Mouse (Mus musculus) spleen, adult 2 months (tissue): ENCODE measurements around the gene Bcdin3d. TPM values are rescaled to one million over a fixed set of nuclear protein-coding genes. Genes with fewer than 3 reads are reported as not detected.

Experiments
- DNase-seq, 2 experiments: peaks; one replicate each; pipeline versions ENCODE4 v3.0.0 to v3.0.0-alpha.2; 2012 to 2021; ENCODE audit warnings: low spot score in 2 of 2, low read depth in 1 of 2
- H3K27ac ChIP-seq: fragments of 200-500 bp; 2 replicates; pipeline ENCODE4 v1.5.1; 2012; ENCODE audit warnings: low read length, inconsistent platforms; ENCODE audit not compliant: insufficient read depth
- H3K27me3 ChIP-seq: fragments of 200-500 bp; 2 replicates; pipeline ENCODE4 v1.6.1; 2012; ENCODE audit warnings: mild to moderate bottlenecking, moderate library complexity, low read length, inconsistent platforms; ENCODE audit not compliant: control insufficient read depth, insufficient read depth
- H3K36me3 ChIP-seq: fragments of 200-500 bp; 2 replicates; pipeline ENCODE4 v1.6.1; 2012; ENCODE audit warnings: mild to moderate bottlenecking, low read length, inconsistent platforms; ENCODE audit not compliant: control insufficient read depth, insufficient read depth
- H3K4me1 ChIP-seq: fragments of 200-500 bp; 2 replicates; pipeline ENCODE4 v1.6.1; 2011; ENCODE audit warnings: inconsistent platforms; ENCODE audit not compliant: control insufficient read depth, insufficient read depth, insufficient read length
- H3K4me3 ChIP-seq: fragments of 200-500 bp; 2 replicates; pipeline ENCODE4 v1.5.1; 2011; ENCODE audit warnings: mild to moderate bottlenecking, inconsistent platforms; ENCODE audit not compliant: insufficient read depth, insufficient read length; ENCODE audit errors: extremely low read depth
- CTCF ChIP-seq: fragments of 200-500 bp; IDR thresholded peaks from 2 replicates; pipeline ENCODE4 v1.5.1; 2011; ENCODE audit warnings: mild to moderate bottlenecking, inconsistent platforms; ENCODE audit not compliant: insufficient read depth, insufficient read length, insufficient replicate concordance; ENCODE audit errors: extremely low read depth
- POLR2A ChIP-seq: fragments of 200-500 bp; IDR thresholded peaks from 2 replicates; pipeline ENCODE4 v1.6.1; 2011; ENCODE audit warnings: low read depth, low read length, inconsistent platforms
- WGBS: fragments of 180-500 bp; shearing (Covaris S2); methylation state at CpG from one replicate; pipeline ENCODE4 v1.1.7; 2018; 5-methylcytosine and 5-hydroxymethylcytosine counted together
- polyA plus RNA-seq: library from polyadenylated mRNA; depleted of rRNA; stranded (reverse); fragments of >200 nt; gene quantifications from 2 replicates; pipeline ENCODE4 v1.2.3, GENCODE M21; 2012

Gene Bcdin3d
- polyA plus RNA-seq, 1 experiment, result 5.1 TPM

- Histone ChIP-seq H3K4me3 (no peak overlapping the region), H3K4me1 (no peaks in the 10 kb centered on the region), H3K36me3 (no peaks in the 10 kb centered on the region; the same call in 1 of the 2 replicates), H3K27ac (no peak overlapping the region), H3K27me3 (no peaks in the 10 kb centered on the region)
- TF ChIP-seq CTCF (no peak), POLR2A (no peak)
- DNase-seq, result no peak
- 73% methylated on average over 8 of the region's 8 CpGs for WGBS
Measured at GRCm38 (mm10) chr15:99431967-99432366, 42.6 kb downstream of the Bcdin3d start.

DNA sequence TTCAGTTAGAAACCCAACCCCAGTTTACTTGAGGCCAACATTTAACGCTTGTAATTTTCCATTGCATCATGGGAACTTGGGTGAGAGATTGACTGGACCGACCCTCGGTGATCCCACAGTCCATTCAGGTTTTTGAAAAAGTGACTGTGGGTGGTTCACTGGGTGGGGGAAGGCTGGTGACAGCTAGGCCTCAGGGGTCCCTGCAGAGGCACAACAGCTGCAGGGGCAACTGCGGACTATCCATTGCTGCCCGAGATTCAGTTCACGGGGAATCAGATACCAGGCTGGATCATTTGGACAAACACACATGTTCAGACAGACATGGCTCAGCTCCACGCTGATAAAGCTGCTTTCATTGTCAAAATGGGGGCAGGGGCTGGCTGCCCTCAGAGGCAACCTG lies 43.0 kb downstream of the Bcdin3d start:
- Histone ChIP-seq H3K36me3 (no peaks in the 10 kb centered on the region; the same call in 1 of the 2 replicates), H3K4me1 (no peaks in the 10 kb centered on the region), H3K4me3 (no peak overlapping the region), H3K27me3 (no peaks in the 10 kb centered on the region), H3K27ac (no peak overlapping the region)
- 80% methylated on average over 7 of the region's 7 CpGs for WGBS
- DNase-seq, result no peak
- TF ChIP-seq POLR2A, result no peak
- TF ChIP-seq CTCF, result no peak

- TF ChIP-seq CTCF, result no peak
- no peak for TF ChIP-seq POLR2A
- WGBS, result 86% methylated on average over 10 of the region's 10 CpGs
- no peaks in the 10 kb centered on the region; the same call in 1 of the 2 replicates for H3K36me3 ChIP-seq
- H3K27ac ChIP-seq, result no peak overlapping the region
- DNase-seq, result no peak
- no peaks in the 10 kb centered on the region for H3K4me1 ChIP-seq
- no peaks in the 10 kb centered on the region for H3K27me3 ChIP-seq
- H3K4me3 ChIP-seq, result no peak overlapping the region
Measured at GRCm38 (mm10) chr15:99431063-99431462, 43.5 kb downstream of the Bcdin3d start.

DNA sequence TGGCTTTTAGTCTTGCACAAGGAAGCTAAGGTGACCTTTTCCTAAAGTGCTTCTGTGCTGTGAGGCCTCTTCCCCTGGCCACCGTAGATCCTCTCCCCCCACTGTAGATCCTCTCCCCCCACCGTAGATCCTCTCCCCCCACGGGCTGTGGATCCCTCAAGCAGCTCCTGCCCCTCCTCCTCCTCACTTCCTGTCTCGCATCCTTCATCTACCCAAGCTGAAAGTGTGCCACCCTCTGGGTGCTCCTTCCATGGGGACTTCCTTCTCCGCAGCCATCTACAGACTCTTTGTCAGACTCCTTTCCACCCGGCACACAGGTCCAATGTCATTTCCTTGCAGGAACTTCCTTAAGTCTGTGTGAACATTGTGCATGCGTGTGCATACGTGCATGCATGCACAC lies 44.1 kb downstream of the Bcdin3d start:
- TF ChIP-seq CTCF (no peak), POLR2A (no peak)
- Histone ChIP-seq H3K27ac (no peak overlapping the region), H3K36me3 (no peaks in the 10 kb centered on the region; the same call in 1 of the 2 replicates), H3K4me1 (no peaks in the 10 kb centered on the region), H3K27me3 (no peaks in the 10 kb centered on the region), H3K4me3 (no peak overlapping the region)
- 60% methylated on average over 8 of the region's 8 CpGs for WGBS
- DNase-seq, result no peak

GRCm38 (mm10) chr15:99423884-99424283 lies 50.6 kb downstream of the Bcdin3d start:
- H3K36me3 ChIP-seq, result no peaks in the 10 kb centered on the region
- no peak overlapping the region for H3K4me3 ChIP-seq

GRCm38 (mm10) chr15:99423131-99423530 lies 51.4 kb downstream of the Bcdin3d start:
- TF ChIP-seq POLR2A (no peak), CTCF (no peak)
- Histone ChIP-seq H3K27me3 (no peaks in the 10 kb centered on the region), H3K36me3 (no peaks in the 10 kb centered on the region), H3K27ac (no peak overlapping the region), H3K4me1 (peaks cover 4% of the 10 kb centered on the region; the same call in 1 of the 2 replicates), H3K4me3 (no peak overlapping the region)
- no peak for DNase-seq
- WGBS, result 96% methylated on average over 10 of the region's 10 CpGs

More at GRCm38 (mm10) chr15:99423884-99424283, 50.6 kb downstream of the Bcdin3d start:
- no peak for DNase-seq
- no peak for TF ChIP-seq CTCF
- no peak for TF ChIP-seq POLR2A
- Histone ChIP-seq H3K27me3 (no peaks in the 10 kb centered on the region), H3K27ac (no peak overlapping the region), H3K4me1 (peaks cover 4% of the 10 kb centered on the region; the same call in 1 of the 2 replicates)
- 92% methylated on average over 9 of the region's 9 CpGs for WGBS

DNA sequence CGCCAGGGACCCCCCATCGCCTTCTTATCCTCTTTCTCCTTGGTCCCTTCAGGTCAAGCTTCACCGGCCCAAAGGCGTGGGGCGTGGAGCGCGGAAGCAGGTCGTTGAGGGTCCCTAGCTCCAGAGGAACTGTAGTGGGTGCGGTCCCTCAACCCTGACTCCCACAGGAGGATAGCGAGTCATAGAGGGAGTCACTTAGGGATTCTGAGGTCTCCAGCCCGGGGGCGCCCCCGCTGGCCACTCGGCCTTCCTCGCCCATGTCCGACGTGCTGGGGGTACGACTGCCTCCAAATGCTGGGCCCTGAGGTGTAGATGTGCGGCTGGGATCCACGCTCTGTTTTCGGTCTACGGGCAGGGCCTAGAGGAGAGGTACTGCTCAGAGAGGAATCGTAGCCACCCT lies 52.0 kb downstream of the Bcdin3d start:
- Histone ChIP-seq H3K27ac (no peak overlapping the region), H3K36me3 (no peaks in the 10 kb centered on the region), H3K4me3 (no peak overlapping the region), H3K4me1 (peaks cover 4% of the 10 kb centered on the region; the same call in 1 of the 2 replicates), H3K27me3 (no peaks in the 10 kb centered on the region)
- no peak for DNase-seq
- TF ChIP-seq POLR2A (no peak), CTCF (no peak)
- 95% methylated on average over 23 of the region's 23 CpGs for WGBS
